Mouse (Mus musculus) bone marrow, adult 2 months (tissue): ENCODE data around the gene Dao.

ENCODE experiments used
- CTCF ChIP-seq: fragments of 200-500 bp; IDR thresholded peaks from 2 replicates; pipeline ENCODE4 v1.5.1; 2011; ENCODE audit warnings: low read length, control low read depth; ENCODE audit not compliant: control insufficient read depth, insufficient read depth
- POLR2A ChIP-seq: fragments of 200-500 bp; IDR thresholded peaks from 2 replicates; pipeline ENCODE4 v1.6.1; 2011; ENCODE audit warnings: low read depth, mild to moderate bottlenecking, control low read depth, low read length, borderline replicate concordance; ENCODE audit not compliant: control insufficient read depth

DNA sequence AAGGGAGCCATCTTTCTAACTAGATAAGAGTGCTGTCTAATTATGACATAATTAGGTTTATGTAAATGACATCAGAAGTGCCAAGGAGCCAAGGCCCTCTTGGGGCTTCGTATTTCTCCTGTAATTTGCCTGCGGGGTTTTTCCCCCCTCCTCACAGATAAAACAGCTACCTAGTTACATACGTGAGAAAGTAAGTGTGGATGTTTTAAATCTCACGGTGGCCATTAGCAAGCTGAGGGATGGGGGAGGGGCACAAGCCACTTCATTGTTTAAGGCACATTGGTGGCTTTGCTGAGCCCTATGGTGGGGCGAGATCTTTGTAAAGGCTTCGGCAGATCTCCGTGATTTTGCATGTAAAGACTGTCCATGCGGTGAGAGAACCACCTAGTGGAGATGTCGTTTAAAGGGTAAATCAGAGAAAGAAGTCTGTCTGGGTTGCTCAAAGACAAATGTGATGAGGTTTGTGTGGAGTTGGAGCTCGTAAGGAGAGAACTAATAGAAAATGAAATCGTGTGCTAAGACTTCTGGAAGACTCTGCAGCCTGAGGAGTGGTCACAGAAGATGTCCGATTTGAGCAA is 45.3 kb downstream of the Dao start:
- TF ChIP-seq POLR2A (no peak), CTCF (no peak)
